Mouse (Mus musculus): ENCODE data around the gene Gm9044.
"Not testable (repeated sequence)": the region's sequence is repeated elsewhere in the genome, so short reads cannot be mapped to it uniquely, and the experiment has no call there.

The Gm9044 gene

DNA sequence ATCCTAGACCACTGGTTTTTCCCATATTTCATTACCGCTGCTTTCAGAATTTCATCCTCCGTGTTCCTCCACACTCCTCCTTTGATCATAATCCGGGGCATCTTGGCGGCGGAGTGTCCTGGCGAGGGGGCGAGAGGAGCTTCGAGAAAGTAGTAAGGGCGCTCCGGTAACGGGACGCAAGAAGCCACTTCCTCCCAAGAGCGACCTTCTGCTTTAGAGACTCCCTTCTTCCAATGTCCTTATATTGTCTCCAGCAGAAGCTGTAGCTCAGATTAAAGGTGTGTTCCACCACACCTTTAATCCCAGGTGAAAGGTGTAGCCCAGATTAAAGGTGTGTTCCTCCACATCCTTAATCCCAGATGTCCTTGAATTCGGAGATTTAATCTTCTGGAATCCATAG, at the start of gene Gm9044:
TSS of gene Gm9044 (minus strand) at position 101 of the 400 bp plus-strand sequence.
- not testable (repeated sequence) for DNase-seq (ENCODE audit: low spot score)

DNA sequence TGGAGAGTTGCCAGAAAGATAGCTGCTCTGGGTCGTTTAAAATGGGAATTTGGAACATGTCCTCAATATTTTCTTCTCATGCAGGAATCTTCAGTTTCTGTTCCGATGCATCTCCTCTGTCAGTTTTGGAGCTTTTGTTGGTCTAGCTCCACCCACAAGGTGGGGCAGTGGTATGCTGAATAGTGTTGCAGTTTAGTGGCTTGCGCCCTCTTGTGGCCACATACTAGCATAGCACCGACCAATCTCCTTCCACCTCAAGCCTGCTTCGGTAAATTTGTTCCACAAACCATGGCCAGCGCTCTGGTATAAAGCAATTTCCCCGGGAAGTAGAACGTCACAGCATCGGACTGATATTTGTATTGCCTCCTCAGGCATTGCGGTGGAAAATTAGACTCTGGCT, 38.2 kb upstream of the Gm9044 start:
- DNase-seq (ENCODE audit: low spot score), result peak; percentile 69

DNA sequence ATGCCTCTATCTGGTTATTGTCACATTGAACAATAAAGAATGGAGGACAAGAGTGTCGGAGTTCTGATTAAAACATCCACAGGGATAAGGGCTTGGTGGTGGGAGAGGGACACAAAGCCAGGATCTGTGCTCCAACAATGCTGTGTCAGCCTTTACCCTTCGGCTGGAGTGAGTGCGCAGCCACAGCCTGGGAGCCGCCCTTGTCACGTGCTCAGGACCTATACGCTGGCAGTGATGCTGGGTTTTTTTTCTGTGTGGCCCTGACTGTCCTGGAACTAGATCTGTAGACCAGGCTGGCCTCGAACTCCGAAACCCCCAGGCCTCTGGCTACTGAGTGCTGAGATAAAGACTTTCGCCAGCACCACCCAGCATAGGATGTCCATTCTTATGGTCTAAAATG, 37.3 kb upstream of the Gm9044 start:
- no peak for DNase-seq (ENCODE audit: low spot score)

DNA sequence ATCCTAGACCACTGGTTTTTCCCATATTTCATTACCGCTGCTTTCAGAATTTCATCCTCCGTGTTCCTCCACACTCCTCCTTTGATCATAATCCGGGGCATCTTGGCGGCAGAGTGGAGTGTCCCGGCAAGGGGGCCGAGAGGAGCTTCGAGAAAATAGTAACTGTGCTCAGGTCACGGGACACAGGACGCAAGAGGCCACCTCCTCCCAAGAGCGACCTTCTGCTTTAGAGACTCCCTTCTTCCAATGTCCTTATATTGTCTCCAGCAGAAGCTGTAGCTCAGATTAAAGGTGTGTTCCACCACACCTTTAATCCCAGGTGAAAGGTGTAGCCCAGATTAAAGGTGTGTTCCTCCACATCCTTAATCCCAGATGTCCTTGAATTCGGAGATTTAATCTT, 21.8 kb upstream of the Gm9044 start, which contains the start of gene Gm9049:
TSS of gene Gm9049 (minus strand) at position 101 of the 400 bp plus-strand sequence.
- not testable (repeated sequence) for DNase-seq (ENCODE audit: low spot score)

DNA sequence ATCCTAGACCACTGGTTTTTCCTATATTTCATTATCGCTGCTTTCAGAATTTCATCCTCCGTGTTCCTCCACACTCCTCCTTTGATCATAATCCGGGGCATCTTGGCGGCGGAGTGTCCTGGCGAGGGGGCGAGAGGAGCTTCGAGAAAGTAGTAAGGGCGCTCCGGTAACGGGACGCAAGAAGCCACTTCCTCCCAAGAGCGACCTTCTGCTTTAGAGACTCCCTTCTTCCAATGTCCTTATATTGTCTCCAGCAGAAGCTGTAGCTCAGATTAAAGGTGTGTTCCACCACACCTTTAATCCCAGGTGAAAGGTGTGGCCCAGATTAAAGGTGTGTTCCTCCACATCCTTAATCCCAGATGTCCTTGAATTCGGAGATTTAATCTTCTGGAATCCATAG, 16.4 kb upstream of the Gm9044 start, which contains the start of gene Gm9048:
TSS of gene Gm9048 (minus strand) at position 101 of the 400 bp plus-strand sequence.
- DNase-seq (ENCODE audit: low spot score), result not testable (repeated sequence)

DNA sequence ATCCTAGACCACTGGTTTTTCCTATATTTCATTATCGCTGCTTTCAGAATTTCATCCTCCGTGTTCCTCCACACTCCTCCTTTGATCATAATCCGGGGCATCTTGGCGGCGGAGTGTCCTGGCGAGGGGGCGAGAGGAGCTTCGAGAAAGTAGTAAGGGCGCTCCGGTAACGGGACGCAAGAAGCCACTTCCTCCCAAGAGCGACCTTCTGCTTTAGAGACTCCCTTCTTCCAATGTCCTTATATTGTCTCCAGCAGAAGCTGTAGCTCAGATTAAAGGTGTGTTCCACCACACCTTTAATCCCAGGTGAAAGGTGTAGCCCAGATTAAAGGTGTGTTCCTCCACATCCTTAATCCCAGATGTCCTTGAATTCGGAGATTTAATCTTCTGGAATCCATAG, 10.9 kb upstream of the Gm9044 start, which contains the start of gene Gm9046:
TSS of gene Gm9046 (minus strand) at position 101 of the 400 bp plus-strand sequence.
- not testable (repeated sequence) for DNase-seq (ENCODE audit: low spot score)

DNA sequence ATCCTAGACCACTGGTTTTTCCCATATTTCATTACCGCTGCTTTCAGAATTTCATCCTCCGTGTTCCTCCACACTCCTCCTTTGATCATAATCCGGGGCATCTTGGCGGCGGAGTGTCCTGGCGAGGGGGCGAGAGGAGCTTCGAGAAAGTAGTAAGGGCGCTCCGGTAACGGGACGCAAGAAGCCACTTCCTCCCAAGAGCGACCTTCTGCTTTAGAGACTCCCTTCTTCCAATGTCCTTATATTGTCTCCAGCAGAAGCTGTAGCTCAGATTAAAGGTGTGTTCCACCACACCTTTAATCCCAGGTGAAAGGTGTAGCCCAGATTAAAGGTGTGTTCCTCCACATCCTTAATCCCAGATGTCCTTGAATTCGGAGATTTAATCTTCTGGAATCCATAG, 5.5 kb upstream of the Gm9044 start, which contains the start of gene Gm9045:
TSS of gene Gm9045 (minus strand) at position 101 of the 400 bp plus-strand sequence.
- DNase-seq (ENCODE audit: low spot score), result not testable (repeated sequence)

DNA sequence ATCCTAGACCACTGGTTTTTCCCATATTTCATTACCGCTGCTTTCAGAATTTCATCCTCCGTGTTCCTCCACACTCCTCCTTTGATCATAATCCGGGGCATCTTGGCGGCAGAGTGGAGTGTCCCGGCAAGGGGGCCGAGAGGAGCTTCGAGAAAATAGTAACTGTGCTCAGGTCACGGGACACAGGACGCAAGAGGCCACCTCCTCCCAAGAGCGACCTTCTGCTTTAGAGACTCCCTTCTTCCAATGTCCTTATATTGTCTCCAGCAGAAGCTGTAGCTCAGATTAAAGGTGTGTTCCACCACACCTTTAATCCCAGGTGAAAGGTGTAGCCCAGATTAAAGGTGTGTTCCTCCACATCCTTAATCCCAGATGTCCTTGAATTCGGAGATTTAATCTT, 5.3 kb downstream of the Gm9044 start, which contains the start of gene Gm9040:
TSS of gene Gm9040 (minus strand) at position 101 of the 400 bp plus-strand sequence.
- not testable (repeated sequence) for DNase-seq (ENCODE audit: low spot score)

DNA sequence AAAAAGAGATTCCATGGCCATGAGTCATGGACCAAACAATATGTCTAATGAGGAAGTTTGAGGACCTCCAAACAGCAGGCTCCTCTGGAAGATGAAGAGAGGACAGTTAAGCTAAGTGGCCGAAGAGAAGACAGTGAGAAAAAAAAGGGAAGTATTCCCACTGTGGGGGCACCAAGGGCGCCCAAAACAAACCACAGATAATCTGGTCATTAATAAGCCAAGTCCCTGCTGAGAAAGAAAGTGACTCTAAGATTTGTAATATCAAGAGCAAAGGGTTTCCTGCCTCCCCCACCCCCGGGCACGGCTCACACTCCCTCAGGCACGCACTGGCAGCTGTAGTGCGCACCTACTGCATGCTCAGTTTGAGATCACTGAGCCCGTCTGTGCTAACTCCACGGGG, 13.2 kb downstream of the Gm9044 start:
- no peak for DNase-seq (ENCODE audit: low spot score)

DNA sequence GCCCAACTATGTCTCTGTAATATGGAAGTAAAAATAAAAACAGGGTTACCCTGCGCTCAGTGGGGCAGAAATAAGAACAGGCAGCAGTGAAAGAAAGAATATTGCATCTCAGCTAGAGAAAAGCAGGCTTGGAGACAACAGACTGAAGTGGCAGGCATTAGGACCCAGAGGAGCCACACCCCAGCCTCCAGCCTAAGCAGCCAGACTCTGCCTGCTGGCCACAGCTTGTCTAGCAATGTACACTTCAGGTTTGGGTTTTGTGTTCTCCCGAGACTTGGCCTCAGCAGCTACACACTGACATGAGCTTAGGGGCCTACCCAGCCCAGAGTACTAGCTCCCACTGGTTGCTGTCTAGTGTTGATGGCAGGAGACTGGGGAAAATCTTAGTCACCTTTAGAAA, 30.1 kb downstream of the Gm9044 start:
- not testable (repeated sequence) for DNase-seq (ENCODE audit: low spot score)

DNA sequence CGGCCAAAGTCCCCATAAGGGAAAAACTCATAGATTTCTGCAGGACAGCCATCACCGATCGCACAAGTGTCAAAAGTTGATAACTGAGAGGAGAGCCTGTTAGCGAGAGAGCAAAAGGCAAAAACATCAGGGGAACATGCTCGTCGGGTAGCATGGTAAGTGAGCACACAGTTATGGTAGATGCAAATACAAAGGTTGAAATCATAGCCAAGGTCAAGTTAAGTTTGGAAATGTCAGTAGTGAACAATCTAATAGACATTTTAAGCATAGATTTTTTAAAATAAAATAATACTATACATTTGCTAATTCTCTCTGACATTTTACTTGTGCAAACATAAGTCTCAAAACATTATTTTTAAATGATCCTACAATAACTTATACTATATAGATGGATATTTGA, 37.3 kb downstream of the Gm9044 start, which contains the start of gene Iltifb:
TSS of gene Iltifb (minus strand) at position 101 of the 400 bp plus-strand sequence.
- no peak for DNase-seq (ENCODE audit: low spot score)

DNA sequence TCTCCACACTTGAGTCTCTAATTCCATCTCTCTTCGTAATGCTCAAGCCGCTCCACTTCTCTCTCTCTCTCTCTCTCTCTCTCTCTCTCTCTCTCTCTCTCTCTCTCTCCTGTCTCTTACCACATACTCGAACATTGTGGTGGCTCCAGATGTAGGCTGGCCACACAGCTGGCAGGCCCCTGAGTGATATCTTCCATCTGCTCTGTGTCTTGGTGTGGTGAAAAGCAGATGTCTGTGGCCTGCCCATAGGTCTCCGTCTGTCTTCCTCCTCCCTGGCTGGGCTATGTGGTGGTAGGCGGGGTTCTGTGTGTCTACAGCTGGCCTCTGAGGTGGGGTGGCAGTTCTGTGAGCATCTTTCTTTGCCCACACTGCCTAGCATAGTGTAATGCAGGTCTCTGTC, 49.2 kb downstream of the Gm9044 start:
- DNase-seq (ENCODE audit: low spot score), result not testable (repeated sequence)

DNA sequence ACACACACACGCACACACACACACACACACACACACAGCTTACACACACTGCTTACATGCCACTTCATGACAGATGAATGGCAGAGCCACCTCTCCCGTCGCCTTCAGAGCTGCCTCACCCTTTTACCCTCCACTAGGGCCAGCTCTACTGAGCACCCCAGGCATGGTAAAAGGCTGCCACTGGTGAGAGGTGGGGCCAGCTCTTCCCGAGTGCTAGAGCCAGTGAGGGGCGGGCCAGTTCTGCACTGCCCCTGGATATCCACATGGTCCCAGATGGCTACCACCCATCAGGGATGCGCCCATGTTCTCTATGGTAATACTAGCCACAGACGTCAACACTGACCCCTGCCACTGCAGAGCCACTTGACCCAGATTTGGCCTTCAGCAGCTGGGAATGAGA, 49.6 kb downstream of the Gm9044 start:
- DNase-seq (ENCODE audit: low spot score), result not testable (repeated sequence)

Data from ovary, postnatal 14 days (tissue).